Comparison of ENCODE assay signal across 12 mouse cellular contexts in the genomic region with DNA sequence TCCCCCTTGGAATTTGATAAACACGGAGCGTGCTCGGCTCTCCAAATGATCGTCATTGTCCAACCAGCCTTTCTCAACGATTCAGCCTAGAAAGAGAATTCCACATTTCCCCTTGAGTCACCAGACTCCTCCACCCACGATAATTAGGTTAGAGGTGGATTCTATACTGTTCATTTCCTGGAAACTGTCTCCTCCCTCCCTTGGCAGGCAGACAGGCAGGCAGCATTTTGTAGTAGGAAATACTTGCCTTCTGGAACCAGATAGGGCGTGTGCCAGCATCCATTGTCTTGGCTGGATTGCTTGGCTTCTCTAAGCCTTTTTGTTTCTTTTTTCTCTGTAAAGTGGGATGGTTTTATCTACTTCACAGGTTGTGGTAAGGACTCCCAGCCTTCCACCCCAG. TPM values are rescaled to one million over a fixed set of nuclear protein-coding genes. Genes with fewer than 3 reads are reported as not detected.
DNase-seq lines count a peak whose midpoint lies in the region; ATAC-seq lines count a peak whose summit lies in the region.
"Had no signal": no experiment of that assay in that cellular context is flagged by ENCODE, and none has a peak within 500 bp of the region (broad histone marks: within the 10 kb centered on the region; RNA-seq: fewer than 3 reads in every experiment).

No protein-coding gene starts in this region.

- H3K4me2 ChIP-seq in stomach, embryonic 15.5 days = no peak overlapping the region
- H3K4me2 ChIP-seq in forebrain, embryonic 16.5 days (ENCODE audit: low read length) = no peak overlapping the region
- H3K4me2 ChIP-seq: forebrain, embryonic 15.5 days; limb, embryonic 13.5 days had no signal

- no peaks in the 10 kb centered on the region for H3K27me3 ChIP-seq in megakaryocyte, embryonic 14.5 days (replicated peaks)
- H3K27me3 ChIP-seq in stomach, embryonic 15.5 days (replicated peaks) = no peaks in the 10 kb centered on the region
- peaks cover 18% of the 10 kb centered on the region for H3K27me3 ChIP-seq in forebrain, embryonic 16.5 days (replicated peaks; ENCODE audit: control insufficient read depth, insufficient read depth, low read length)

- no peak for ATAC-seq in megakaryocyte, adult 5-6 weeks (ENCODE audit: poor library complexity, severe bottlenecking)
- no peak for ATAC-seq in stomach, embryonic 15.5 days (ENCODE audit: insufficient read depth, low FRiP score, low read depth)
- no peak for ATAC-seq in forebrain, embryonic 16.5 days
- ATAC-seq: forebrain, embryonic 15.5 days; inflammation-experienced regulatory T-cells, adult 6 months had no signal

- H3K4me1 ChIP-seq in megakaryocyte, embryonic 14.5 days = peaks cover 64% of the 10 kb centered on the region
- peaks cover 8% of the 10 kb centered on the region; the same call in 1 of the 2 replicates for H3K4me1 ChIP-seq in stomach, embryonic 15.5 days
- H3K4me1 ChIP-seq in forebrain, embryonic 16.5 days (replicated peaks; ENCODE audit: control insufficient read depth, insufficient read depth, low read length) = 0 out of 2 replicates have a peak, but pooled peaks cover 6% of the 10 kb centered on the region

- H3K9me3 ChIP-seq in megakaryocyte, embryonic 14.5 days = no peaks in the 10 kb centered on the region
- no peaks in the 10 kb centered on the region for H3K9me3 ChIP-seq in stomach, embryonic 15.5 days
- no peaks in the 10 kb centered on the region for H3K9me3 ChIP-seq in forebrain, embryonic 16.5 days (ENCODE audit: control insufficient read depth, low read length)
- H3K9me3 ChIP-seq: forebrain, embryonic 15.5 days; limb, embryonic 13.5 days had no signal

- DNase-seq in heart, adult 18-20 months = peak; percentile 65 to 84
- DNase-seq in kidney, postnatal 25 days = peak; percentile 44 to 61
- DNase-seq in thymus, postnatal 25 days = no peak
- DNase-seq in Muller cell, postnatal 12 days (ENCODE audit: inconsistent ontology term) = no peak
- DNase-seq: right cerebral cortex, postnatal 4 days had no signal

- peak overlapping the region; percentile 54 for H3K27ac ChIP-seq in stomach, embryonic 15.5 days
- no peak overlapping the region for H3K27ac ChIP-seq in forebrain, embryonic 16.5 days (ENCODE audit: low read length)
- H3K27ac ChIP-seq: forebrain, embryonic 15.5 days; limb, embryonic 13.5 days had no signal

- WGBS in stomach, embryonic 15.5 days = 47% methylated on average over 7 of the region's 7 CpGs
- 78% methylated on average over 7 of the region's 7 CpGs for WGBS in forebrain, embryonic 16.5 days

- no peak overlapping the region for H3K9ac ChIP-seq in stomach, embryonic 15.5 days
- no peak overlapping the region for H3K9ac ChIP-seq in forebrain, embryonic 16.5 days (replicated peaks; ENCODE audit: low read depth, low read length)
- H3K9ac ChIP-seq: forebrain, embryonic 15.5 days; limb, embryonic 13.5 days had no signal

- H3K36me3 ChIP-seq in megakaryocyte, embryonic 14.5 days (replicated peaks; ENCODE audit: low read length) = peaks cover 4% of the 10 kb centered on the region
- no peaks in the 10 kb centered on the region for H3K36me3 ChIP-seq in stomach, embryonic 15.5 days
- H3K36me3 ChIP-seq in forebrain, embryonic 16.5 days (ENCODE audit: control insufficient read depth, insufficient read depth) = peaks cover under 1% of the 10 kb centered on the region; the same call in 1 of the 2 replicates
- H3K36me3 ChIP-seq: forebrain, embryonic 15.5 days had no signal

- peak overlapping the region; percentile 12 for H3K4me3 ChIP-seq in megakaryocyte, embryonic 14.5 days (replicated peaks)
- no peak overlapping the region for H3K4me3 ChIP-seq in stomach, embryonic 15.5 days (replicated peaks)
- H3K4me3 ChIP-seq in forebrain, embryonic 16.5 days (replicated peaks; ENCODE audit: low read length) = no peak overlapping the region
- H3K4me3 ChIP-seq: forebrain, embryonic 15.5 days; limb, embryonic 13.5 days had no signal

RNA-seq across cellular contexts. Expression of a gene that starts 2.7 kb away (rescaled TPM):
- polyA plus RNA-seq in megakaryocyte, embryonic 14.5 days (2012; ENCODE audit: insufficient read depth, low replicate concordance) = 6.3 and 58.2 TPM in 2 replicates
- 33.4 and 33.7 TPM in 2 replicates for total RNA-seq in megakaryocyte, adult 5-6 weeks (2015)
- total RNA-seq in megakaryocyte, adult 5-6 weeks (2017) = 24.5 and 28.7 TPM in 2 replicates
- 10 to 100 TPM; 21.8 to 26.1 TPM for total RNA-seq in heart, adult 18-20 months (2021)
- 28.4 and 29.6 TPM in 2 replicates for polyA plus RNA-seq in stomach, embryonic 15.5 days (2015; fragmentation: Nextera tagmentation; extraction: Ambion mirVana)
- polyA plus RNA-seq in forebrain, embryonic 16.5 days (2015; fragmentation: Nextera tagmentation; extraction: Ambion mirVana) = 3.7 and 3.8 TPM in 2 replicates

RNA-seq across cellular contexts. Expression of a gene that starts 26.4 kb away (rescaled TPM):
- 2.3 and 3.1 TPM in 2 replicates for polyA plus RNA-seq in megakaryocyte, embryonic 14.5 days (2012; ENCODE audit: insufficient read depth, low replicate concordance)
- total RNA-seq in megakaryocyte, adult 5-6 weeks (2015) = 6.6 and 7.2 TPM in 2 replicates
- 6.4 and 7.0 TPM in 2 replicates for total RNA-seq in megakaryocyte, adult 5-6 weeks (2017)
- 1 to 10 TPM; 4.8 to 4.9 TPM for total RNA-seq in heart, adult 18-20 months (2021)
- 14.4 and 15.7 TPM in 2 replicates for polyA plus RNA-seq in stomach, embryonic 15.5 days (2015; fragmentation: Nextera tagmentation; extraction: Ambion mirVana)
- polyA plus RNA-seq in forebrain, embryonic 16.5 days (2015; fragmentation: Nextera tagmentation; extraction: Ambion mirVana) = 27.1 and 28.1 TPM in 2 replicates

RNA-seq across cellular contexts. Expression of a gene that starts 29.7 kb away (rescaled TPM):
- polyA plus RNA-seq in megakaryocyte, embryonic 14.5 days (2012; ENCODE audit: insufficient read depth, low replicate concordance) = not detected in 2 replicates
- total RNA-seq in megakaryocyte, adult 5-6 weeks (2015) = not detected in 2 replicates
- total RNA-seq in megakaryocyte, adult 5-6 weeks (2017) = not detected in 2 replicates
- not detected for total RNA-seq in heart, adult 18-20 months (2021)
- polyA plus RNA-seq in stomach, embryonic 15.5 days (2015; fragmentation: Nextera tagmentation; extraction: Ambion mirVana) = not detected in 2 replicates
- not detected in 2 replicates for polyA plus RNA-seq in forebrain, embryonic 16.5 days (2015; fragmentation: Nextera tagmentation; extraction: Ambion mirVana)
- polyA plus RNA-seq: forebrain, embryonic 15.5 days; limb, embryonic 13.5 days had no signal

RNA-seq across cellular contexts. Expression of a gene that starts 41.2 kb away (rescaled TPM):
- 1.1 and 7.4 TPM in 2 replicates for polyA plus RNA-seq in megakaryocyte, embryonic 14.5 days (2012; ENCODE audit: insufficient read depth, low replicate concordance)
- 173 and 192 TPM in 2 replicates for total RNA-seq in megakaryocyte, adult 5-6 weeks (2015)
- 87.6 and 89.8 TPM in 2 replicates for total RNA-seq in megakaryocyte, adult 5-6 weeks (2017)
- 10 to 100 TPM; 13.1 to 17.2 TPM for total RNA-seq in heart, adult 18-20 months (2021)
- 74.5 and 85.0 TPM in 2 replicates for polyA plus RNA-seq in stomach, embryonic 15.5 days (2015; fragmentation: Nextera tagmentation; extraction: Ambion mirVana)
- polyA plus RNA-seq in forebrain, embryonic 16.5 days (2015; fragmentation: Nextera tagmentation; extraction: Ambion mirVana) = 33.7 and 36.2 TPM in 2 replicates

Comparison
In these comparisons a context has a peak if more than half of its experiments do, and no peak if none do; other contexts are left out.
1. DNase-seq: peak in heart, adult 18-20 months (2 of 2) and kidney, postnatal 25 days (2 of 2); none in thymus, postnatal 25 days (single experiment) and Muller cell, postnatal 12 days (single experiment).